Mouse (Mus musculus): Measurements from ENCODE around the gene Trim47.

Gene Trim47

GRCm38 (mm10) chr11:116061641-116062415 is 65.2 kb downstream of the Trim47 start:
- DNase-seq, result peak; percentile 93

GRCm38 (mm10) chr11:116060596-116060995 is 66.4 kb downstream of the Trim47 start:
- DNase-seq, result peak; percentile 79

DNA sequence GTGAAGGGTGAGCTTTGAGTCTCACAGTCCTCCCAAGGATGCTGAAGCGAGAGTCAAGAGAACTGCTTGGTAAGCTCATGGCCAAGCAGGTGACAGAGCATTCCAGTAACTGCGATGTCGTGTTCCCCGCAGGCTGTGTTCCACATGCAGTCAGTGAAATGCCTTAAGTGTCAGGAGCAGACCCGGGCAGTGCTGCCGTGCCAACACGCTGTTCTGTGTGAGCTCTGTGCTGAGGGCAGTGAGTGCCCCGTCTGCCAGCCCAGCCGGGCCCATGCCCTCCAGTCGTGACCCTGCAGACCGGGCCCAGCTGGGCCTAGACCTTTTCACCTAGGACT is 67.4 kb downstream of the Trim47 start:
- peak; percentile 66 for DNase-seq

DNA sequence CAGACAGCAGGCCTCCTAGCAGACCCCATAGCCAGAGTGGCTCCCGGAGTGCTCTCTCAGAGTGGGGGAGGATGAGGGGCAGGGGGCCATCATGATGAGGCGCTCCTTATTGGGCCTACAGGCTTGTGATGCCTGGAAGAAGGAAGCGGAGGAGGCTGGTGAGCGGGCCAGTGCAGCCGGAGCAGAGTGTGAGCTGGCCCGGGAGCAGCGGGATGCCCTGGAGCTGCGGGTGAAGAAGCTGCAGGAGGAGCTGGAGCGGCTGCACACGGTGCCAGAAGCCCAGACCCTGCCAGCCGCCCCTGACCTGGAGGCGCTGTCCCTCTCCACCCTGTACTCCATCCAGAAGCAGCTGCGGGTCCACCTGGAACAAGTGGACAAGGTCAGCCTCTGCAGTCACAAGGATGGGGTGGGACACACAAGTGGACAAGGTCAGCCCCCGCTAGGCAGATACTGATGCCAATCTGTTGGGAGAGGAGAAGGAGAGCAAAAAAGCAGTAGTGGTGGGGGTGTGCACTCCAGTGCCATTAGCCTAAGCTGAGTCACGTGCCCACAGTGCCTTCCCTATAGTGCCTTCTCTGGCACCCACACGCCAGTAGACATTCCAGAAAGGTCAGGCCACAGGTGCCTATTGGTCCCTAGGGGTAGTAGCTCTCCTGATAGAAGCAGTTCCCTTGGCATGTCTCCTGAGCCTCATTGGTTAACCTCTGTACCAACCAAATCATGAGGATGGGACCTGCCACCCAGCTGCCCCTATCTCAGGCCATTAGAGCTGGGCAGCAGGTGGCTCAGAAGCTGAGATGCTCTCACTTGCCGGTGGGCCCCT is 67.9 kb downstream of the Trim47 start:
- peak; percentile 66 for DNase-seq

DNA sequence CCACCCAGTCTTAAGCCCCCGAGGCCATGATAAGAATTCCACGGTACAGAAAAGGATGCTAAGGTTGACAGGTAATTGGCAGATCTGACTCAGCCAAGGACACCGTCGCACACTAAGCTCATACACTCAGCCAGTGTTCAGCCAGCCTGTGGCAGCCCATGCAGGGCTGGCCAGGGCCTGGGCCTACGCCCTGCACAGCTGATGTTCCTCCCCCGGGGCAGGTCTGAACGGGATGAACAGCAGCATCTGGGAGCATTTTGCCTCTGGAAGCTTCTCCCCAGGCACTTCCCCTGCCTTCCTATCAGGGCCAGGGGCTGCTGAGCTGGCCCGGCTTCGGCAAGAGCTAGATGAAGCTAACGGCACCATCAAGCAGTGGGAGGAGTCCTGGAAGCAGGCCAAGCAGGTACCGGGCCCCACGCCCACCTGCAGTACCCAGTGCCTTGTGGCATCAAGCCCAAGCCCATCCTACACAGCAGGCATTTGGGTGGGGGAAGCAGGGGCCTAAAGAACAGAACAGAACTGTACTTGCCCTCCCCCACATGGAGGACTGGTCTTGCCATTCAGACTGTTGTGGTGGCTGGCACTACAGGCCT is 68.9 kb downstream of the Trim47 start:
- peak; percentile 70 for DNase-seq

GRCm38 (mm10) chr11:116057237-116057881 is 69.7 kb downstream of the Trim47 start:
- peak; percentile 52 for DNase-seq

GRCm38 (mm10) chr11:116055873-116056272 is 71.1 kb downstream of the Trim47 start:
- no peak for DNase-seq
